Mouse (Mus musculus) thymus, adult 2 months (tissue): ENCODE data around the gene Cntnap2.

Experiments
- CTCF ChIP-seq: fragments of 200-500 bp; IDR thresholded peaks from 2 replicates; pipeline ENCODE4 v1.5.1; 2012; ENCODE audit warnings: mild to moderate bottlenecking, control low read depth, low read length, moderate library complexity, borderline replicate concordance; ENCODE audit not compliant: control insufficient read depth, poor library complexity, insufficient read depth; ENCODE audit errors: extremely low read depth
- POLR2A ChIP-seq: fragments of 200-500 bp; IDR thresholded peaks from 2 replicates; pipeline ENCODE4 v1.6.1; 2012; ENCODE audit warnings: mild to moderate bottlenecking, low read length, control low read depth, moderate library complexity; ENCODE audit not compliant: control insufficient read depth, poor library complexity, insufficient read depth; ENCODE audit errors: extremely low read depth

GRCm38 (mm10) chr6:45964494-45964893 is 905.3 kb downstream of the Cntnap2 start:
- TF ChIP-seq POLR2A (no peak), CTCF (no peak)
